Mouse (Mus musculus): ENCODE data around the gene Zfp651.

DNA sequence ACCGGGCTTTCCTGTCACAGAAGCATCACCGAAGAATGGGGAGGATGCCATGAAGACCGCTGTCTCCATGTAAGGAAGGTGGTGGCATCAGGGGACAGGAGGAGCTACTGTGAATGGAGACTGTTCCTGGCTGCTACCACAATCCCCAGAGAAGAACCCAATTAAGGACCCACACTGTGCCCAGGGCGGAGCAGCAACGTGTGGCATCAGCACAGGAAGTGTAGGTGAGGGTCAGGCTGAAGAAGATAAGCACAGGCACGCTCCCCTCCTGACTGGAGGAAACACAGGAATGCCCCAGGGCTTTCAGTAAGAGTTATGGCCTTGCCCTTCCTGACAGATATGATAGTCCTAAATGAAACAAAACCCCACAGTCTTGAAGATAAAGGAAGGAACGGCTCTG lies 43.6 kb downstream of the Zfp651 start:
- TF ChIP-seq CTCF (IDR thresholded peaks at IDR 0.05; ENCODE audit: extremely low read depth, insufficient read depth, low read length), result no peak
- TF ChIP-seq POLR2A (IDR thresholded peaks at IDR 0.05; ENCODE audit: extremely low read depth, insufficient read depth, low read length), result no peak
